Mouse (Mus musculus): Measurements from ENCODE around the gene Tmem164.

The Tmem164 gene

GRCm38 (mm10) chrX:142688509-142688908, 7.3 kb downstream of the Tmem164 start:
- in situ Hi-C loops (cut with MboI) = no loop called here

GRCm38 (mm10) chrX:142693256-142693655, 12.1 kb downstream of the Tmem164 start:
- in situ Hi-C loops (cut with MboI) = no loop called here

- in situ Hi-C loops (cut with MboI) = no loop called here
Measured at GRCm38 (mm10) chrX:142694338-142694737, 13.1 kb downstream of the Tmem164 start.

- in situ Hi-C loops (cut with MboI) = no loop called here
Measured at GRCm38 (mm10) chrX:142694856-142695255, 13.7 kb downstream of the Tmem164 start.

- in situ Hi-C loops (cut with MboI) = no loop called here
Measured at GRCm38 (mm10) chrX:142696789-142697188, 15.6 kb downstream of the Tmem164 start.

GRCm38 (mm10) chrX:142697545-142698204, 16.5 kb downstream of the Tmem164 start:
- in situ Hi-C loops (cut with MboI) = no loop called here

GRCm38 (mm10) chrX:142698212-142698611, 17.0 kb downstream of the Tmem164 start:
- in situ Hi-C loops (cut with MboI) = no loop called here

GRCm38 (mm10) chrX:142702094-142702493, 20.9 kb downstream of the Tmem164 start:
- in situ Hi-C loops (cut with MboI) = no loop called here

- in situ Hi-C loops (cut with MboI) = no loop called here
Measured at GRCm38 (mm10) chrX:142702566-142702965, 21.4 kb downstream of the Tmem164 start.

GRCm38 (mm10) chrX:142703953-142704352, 22.7 kb downstream of the Tmem164 start:
- in situ Hi-C loops (cut with MboI) = no loop called here

GRCm38 (mm10) chrX:142708257-142708656, 27.1 kb downstream of the Tmem164 start:
- in situ Hi-C loops (cut with MboI) = no loop called here

GRCm38 (mm10) chrX:142716014-142716413, 34.8 kb downstream of the Tmem164 start:
- in situ Hi-C loops (cut with MboI) = no loop called here

- in situ Hi-C loops (cut with MboI) = no loop called here
Measured at GRCm38 (mm10) chrX:142717958-142718478, 36.8 kb downstream of the Tmem164 start.

GRCm38 (mm10) chrX:142718759-142719158, 37.6 kb downstream of the Tmem164 start:
- in situ Hi-C loops (cut with MboI) = no loop called here

- in situ Hi-C loops (cut with MboI) = no loop called here
Measured at GRCm38 (mm10) chrX:142721897-142722296, 40.7 kb downstream of the Tmem164 start.

- in situ Hi-C loops (cut with MboI) = no loop called here
Measured at GRCm38 (mm10) chrX:142724203-142724602, 43.0 kb downstream of the Tmem164 start.

GRCm38 (mm10) chrX:142725571-142725970, 44.4 kb downstream of the Tmem164 start:
- in situ Hi-C loops (cut with MboI) = no loop called here

- in situ Hi-C loops (cut with MboI) = no loop called here
Measured at GRCm38 (mm10) chrX:142726311-142726710, 45.1 kb downstream of the Tmem164 start.

- in situ Hi-C loops (cut with MboI) = no loop called here
Measured at GRCm38 (mm10) chrX:142727847-142728246, 46.6 kb downstream of the Tmem164 start.

GRCm38 (mm10) chrX:142729040-142729439, 47.8 kb downstream of the Tmem164 start:
- in situ Hi-C loops (cut with MboI) = no loop called here

- in situ Hi-C loops (cut with MboI) = no loop called here
Measured at GRCm38 (mm10) chrX:142729482-142729881, 48.3 kb downstream of the Tmem164 start.

GRCm38 (mm10) chrX:142737099-142737498, 55.9 kb downstream of the Tmem164 start:
- in situ Hi-C loops (cut with MboI) = no loop called here

- in situ Hi-C loops (cut with MboI) = no loop called here
Measured at GRCm38 (mm10) chrX:142737719-142738118, 56.5 kb downstream of the Tmem164 start.

- in situ Hi-C loops (cut with MboI) = no loop called here
Measured at GRCm38 (mm10) chrX:142747428-142747827, 66.2 kb downstream of the Tmem164 start.

Measured in mature B cell (primary cell).